Mouse (Mus musculus) hematopoietic stem cell, adult 5-6 weeks (primary cell): ENCODE measurements at regions not wholly inside any gene's neighbourhood (a gene's known extent, or its start where the extent isn't known, plus 50 kb on each side); places are given as distances from the start of the nearest gene placed in this dataset.
"Not testable (repeated sequence)": the region's sequence is repeated elsewhere in the genome, so short reads cannot be mapped to it uniquely, and the experiment has no call there.

ENCODE experiments used
- ATAC-seq, 2 experiments: fragments of 125-278 bp in 1 of 2; replicated peaks in 1 of 2; 2 replicates each; pipeline ENCODE4 v1.8.0; 2016 to 2017; ENCODE audit warnings: inconsistent platforms in 2 of 2, mild to moderate bottlenecking in 2 of 2, moderate number of reproducible peaks in 2 of 2, low read depth in 1 of 2, moderate TSS enrichment in 1 of 2; ENCODE audit not compliant: low FRiP score in 2 of 2, poor library complexity in 2 of 2, severe bottlenecking in 2 of 2, insufficient read depth in 1 of 2, low TSS enrichment in 1 of 2

DNA sequence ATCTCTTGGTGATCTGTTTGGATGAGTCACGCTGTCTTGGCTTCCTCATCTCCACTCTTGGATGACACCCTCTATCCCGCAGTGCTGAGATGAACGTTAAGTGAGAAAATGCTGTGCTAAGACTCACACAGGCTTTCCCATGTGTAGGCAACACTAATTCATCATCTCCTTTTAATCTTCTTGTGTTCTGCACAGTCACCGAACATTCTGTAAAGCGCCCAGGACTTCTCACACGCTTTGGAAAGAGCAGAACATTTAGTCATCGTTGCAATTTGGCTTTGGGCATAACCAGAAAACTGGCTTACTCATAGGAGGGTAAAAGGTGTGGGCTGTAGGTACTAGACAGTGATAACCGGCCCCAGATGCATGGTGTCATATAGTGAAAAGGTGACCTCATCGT, 94.9 kb downstream of the Plppr4 start:
- ATAC-seq: no peak

- ATAC-seq: no peak
These were observed 112.8 kb downstream of the Plppr4 start for GRCm38 (mm10) chr3:117247833-117248232.

DNA sequence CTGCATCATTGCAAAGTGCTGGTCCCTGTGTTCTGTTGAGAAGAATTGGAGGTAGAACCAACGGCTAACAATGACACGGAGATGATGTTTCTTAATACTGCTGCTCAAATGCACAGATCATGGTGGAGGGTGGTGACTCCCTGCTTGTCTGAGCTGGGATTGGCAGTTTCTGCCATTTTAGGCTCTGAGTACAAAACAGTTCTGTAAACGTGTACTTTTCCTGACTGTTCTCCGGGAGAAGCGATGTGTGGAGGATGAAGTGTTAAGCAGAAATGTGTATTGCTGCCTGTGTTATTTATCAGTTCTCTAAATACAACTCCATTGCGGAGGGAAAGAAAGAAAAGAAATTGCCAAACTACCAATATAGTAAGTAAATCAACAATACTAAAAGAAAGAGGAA, 118.9 kb downstream of the Plppr4 start:
- ATAC-seq: no peak

- no peak for ATAC-seq
These were observed 134.1 kb downstream of the Plppr4 start for GRCm38 (mm10) chr3:117226616-117227015.

DNA sequence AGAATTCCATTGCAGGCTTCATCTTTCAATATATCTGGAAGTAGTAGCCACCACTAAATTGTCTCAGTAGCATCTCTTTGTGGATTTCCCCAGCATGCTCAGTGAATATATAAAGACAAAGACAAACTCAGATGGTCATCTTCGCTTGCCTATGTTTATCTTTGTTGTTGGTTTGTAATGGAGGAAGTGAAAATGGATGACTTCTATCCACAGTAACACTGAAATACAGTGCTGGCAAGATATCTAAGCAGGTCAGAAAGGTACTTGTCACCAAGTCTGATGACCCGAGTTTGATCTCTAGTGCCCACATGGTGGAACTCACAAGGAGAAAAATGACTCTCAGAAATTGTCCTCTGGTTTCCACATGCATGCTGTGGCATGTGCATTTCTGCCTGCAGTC, 135.6 kb downstream of the Plppr4 start:
- ATAC-seq: no peak

- no peak for ATAC-seq
These were observed 142.7 kb downstream of the Plppr4 start for GRCm38 (mm10) chr3:117217952-117218351.

GRCm38 (mm10) chr3:117191903-117192302, 168.8 kb downstream of the Plppr4 start:
- ATAC-seq: no peak

- ATAC-seq: no peak
These were observed 171.7 kb downstream of the Plppr4 start for GRCm38 (mm10) chr3:117188782-117189500.

DNA sequence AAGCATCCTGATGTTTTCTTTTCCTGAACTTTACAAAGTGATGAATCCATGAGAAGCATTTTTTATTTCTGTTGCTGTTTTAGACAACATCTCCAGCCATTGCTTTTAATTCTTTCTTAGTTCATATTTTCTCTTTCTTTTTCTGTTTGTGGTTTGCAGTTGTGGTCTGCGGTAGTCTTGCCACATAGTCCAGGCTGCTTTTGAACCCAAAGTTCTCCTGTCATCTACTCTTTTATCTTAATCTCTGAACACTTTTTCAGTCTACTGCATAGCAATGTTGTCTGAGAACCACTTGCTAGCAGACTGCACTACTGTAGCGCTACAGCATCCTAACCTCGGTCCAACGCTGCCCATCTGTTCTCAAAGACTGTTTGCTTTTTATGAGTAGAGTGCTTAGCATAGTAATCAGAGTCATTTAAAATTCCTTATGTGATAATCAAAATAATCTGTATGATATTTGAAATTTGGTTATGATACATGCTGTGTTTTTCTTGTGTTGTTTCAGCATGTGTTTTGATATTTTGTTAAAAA, 177.0 kb downstream of the Plppr4 start:
- peak in 1 of 2 experiments; percentile 46; a peak in 1 of 4 replicates for ATAC-seq

GRCm38 (mm10) chr3:117169740-117170139, 190.9 kb downstream of the Plppr4 start:
- no peak for ATAC-seq

DNA sequence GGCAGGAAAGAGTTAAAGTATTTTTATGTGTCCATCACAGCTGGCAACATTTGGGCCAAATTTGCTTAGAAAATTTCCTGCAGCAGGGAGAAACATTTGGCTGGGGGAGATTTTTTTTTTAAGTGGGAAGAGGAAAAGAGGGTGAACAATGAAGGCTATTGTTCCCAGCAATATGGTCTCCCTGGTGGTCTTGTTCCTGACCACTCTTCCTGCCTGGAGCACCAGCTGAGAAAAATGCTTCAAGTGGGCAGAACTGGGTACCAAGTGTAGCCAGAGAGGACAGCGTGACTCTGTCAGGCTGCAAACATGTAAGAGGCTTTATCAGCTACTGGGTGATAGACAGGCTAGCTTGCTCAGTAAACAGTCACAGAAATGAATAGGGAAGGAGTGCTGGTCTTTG, 194.3 kb upstream of the Palmd start:
- no peak for ATAC-seq

GRCm38 (mm10) chr3:117160689-117161088, 191.9 kb upstream of the Palmd start:
- not testable (repeated sequence) for ATAC-seq

- ATAC-seq: no peak
These were observed 186.5 kb upstream of the Palmd start for GRCm38 (mm10) chr3:117155274-117155673.

GRCm38 (mm10) chr3:117153011-117153473, 184.3 kb upstream of the Palmd start:
- peak; percentile 79 to 89 for ATAC-seq

DNA sequence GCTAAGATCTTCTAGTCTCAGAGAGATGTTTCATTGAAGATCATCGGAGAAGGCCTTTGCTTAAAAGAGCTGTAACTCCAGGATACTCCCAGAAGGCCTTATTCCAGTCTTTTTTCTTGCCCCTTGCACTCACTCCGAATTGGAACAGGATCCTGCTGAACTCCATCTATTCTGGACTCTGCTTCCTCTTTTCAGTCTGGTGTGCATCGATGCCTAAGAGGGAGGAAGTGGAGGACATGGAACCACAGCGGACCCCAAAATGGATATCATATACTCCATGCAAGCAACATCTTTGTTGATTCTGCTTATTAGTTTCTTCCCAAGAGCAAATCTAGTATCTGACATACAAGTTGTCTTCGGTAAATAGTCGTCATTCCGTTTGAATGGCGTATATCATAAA, 183.6 kb upstream of the Palmd start:
- ATAC-seq: peak in 1 of 2 experiments; percentile 47; a peak in 1 of 4 replicates

GRCm38 (mm10) chr3:117147414-117147813, 178.6 kb upstream of the Palmd start:
- no peak for ATAC-seq

DNA sequence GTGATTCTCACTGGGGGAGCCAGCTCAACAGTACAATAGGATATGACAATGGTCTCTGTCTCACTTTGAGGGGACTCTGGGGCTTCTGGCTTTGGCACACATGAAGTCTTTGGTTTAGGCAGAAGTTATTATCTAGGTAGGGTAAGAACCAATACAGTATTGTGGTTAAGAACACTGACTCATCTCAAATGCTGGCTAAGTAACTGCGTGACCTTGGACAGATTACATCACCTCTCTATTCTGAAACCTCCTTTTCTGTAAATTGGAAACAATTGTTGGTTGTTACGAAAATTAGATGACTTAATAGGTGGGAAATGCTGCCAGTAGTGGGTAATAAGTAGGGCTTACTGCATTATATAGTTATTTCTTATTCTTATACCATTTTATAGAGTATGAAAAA, 171.0 kb upstream of the Palmd start:
- ATAC-seq: no peak

GRCm38 (mm10) chr3:117138720-117139119, 169.9 kb upstream of the Palmd start:
- ATAC-seq: no peak

GRCm38 (mm10) chr3:117132897-117133296, 164.1 kb upstream of the Palmd start:
- no peak for ATAC-seq
